Mouse (Mus musculus) forebrain, embryonic 14.5 days (tissue): Measurements from ENCODE around the gene Ap2b1. TPM values are rescaled to one million over a fixed set of nuclear protein-coding genes. Genes with fewer than 3 reads are reported as not detected.

Experiments used
- ATAC-seq: fragments of 200-750 bp; cut with Nextera tagmentation; 2 replicates; pipeline ENCODE4 v1.8.0; 2017; ENCODE audit warnings: mild to moderate bottlenecking, moderate library complexity
- DNase-seq: peaks from one replicate; pipeline ENCODE4 v3.0.0-alpha.2; 2015; ENCODE audit warnings: low spot score
- H3K27ac ChIP-seq: fragments of 300-500 bp; sonication (generic); 2 replicates; pipeline ENCODE4 v1.5.1; 2014; ENCODE audit warnings: low read depth, mild to moderate bottlenecking, control low read depth, low read length, moderate library complexity
- H3K27me3 ChIP-seq: fragments of 300-500 bp; sonication (generic); replicated peaks from 2 replicates; pipeline ENCODE4 v1.6.1; 2014; ENCODE audit warnings: low read length, control low read depth, mixed read lengths; ENCODE audit not compliant: control insufficient read depth, insufficient read depth
- H3K36me3 ChIP-seq: fragments of 300-500 bp; sonication (generic); 2 replicates; pipeline ENCODE4 v1.6.1; 2014; ENCODE audit warnings: low read length, control low read depth; ENCODE audit not compliant: control insufficient read depth, insufficient read depth
- H3K4me1 ChIP-seq: fragments of 300-500 bp; sonication (generic); 2 replicates; pipeline ENCODE4 v1.6.1; 2014; ENCODE audit warnings: antibody characterized with exemption, low read length, control low read depth; ENCODE audit not compliant: control insufficient read depth, insufficient read depth
- H3K4me2 ChIP-seq: fragments of 300-500 bp; sonication (generic); 2 replicates; pipeline ENCODE4 v1.6.1; 2014; ENCODE audit warnings: mild to moderate bottlenecking, control low read depth, low read length
- H3K4me3 ChIP-seq: fragments of 300-500 bp; sonication (generic); 2 replicates; pipeline ENCODE4 v1.5.1; 2014; ENCODE audit warnings: low read depth, low read length, control low read depth
- H3K9ac ChIP-seq: fragments of 300-500 bp; sonication (generic); 2 replicates; pipeline ENCODE4 v1.6.1; 2014; ENCODE audit warnings: mild to moderate bottlenecking, low read length, control low read depth, moderate library complexity
- H3K9me3 ChIP-seq: fragments of 300-500 bp; sonication (generic); replicated peaks from 2 replicates; pipeline ENCODE4 v1.6.1; 2016; ENCODE audit warnings: low read length, control low read depth, mixed read lengths; ENCODE audit not compliant: control insufficient read depth
- WGBS: fragments of 180-500 bp; shearing (Covaris S2); extraction: QIAGEN DNeasy Blood & Tissue Kit; methylation state at CpG from one replicate; pipeline ENCODE4 v1.1.7; 2014; 5-methylcytosine and 5-hydroxymethylcytosine counted together
- polyA plus RNA-seq: library from polyadenylated mRNA; unstranded; fragments of >200 nt; fragmentation: Nextera tagmentation; extraction: Ambion mirVana; gene quantifications from 2 replicates; pipeline ENCODE4 v1.2.1, GENCODE M21; 2014

Ap2b1 gene
- polyA plus RNA-seq, 1 experiment from 2014 or later, result 107 TPM

DNA sequence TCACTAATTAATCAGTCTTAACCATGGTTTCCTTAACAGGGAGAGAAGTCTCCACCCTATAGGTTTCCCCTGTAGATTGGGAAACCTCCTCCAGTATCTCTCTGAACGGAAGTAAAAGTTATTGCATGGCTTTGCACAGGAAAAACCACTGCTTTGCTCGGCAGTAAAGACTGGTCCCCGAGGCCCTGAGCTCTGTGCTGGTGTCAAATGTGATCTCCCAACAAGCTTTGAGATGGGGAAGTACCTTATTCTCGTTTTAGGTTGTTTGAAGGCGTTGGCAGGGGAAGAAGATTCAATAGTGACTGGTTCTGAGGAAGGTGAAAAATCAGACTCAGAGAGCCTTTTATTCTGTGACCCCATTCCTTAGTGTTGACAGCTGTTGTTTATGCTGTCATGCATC lies 99.9 kb downstream of the Ap2b1 start:
- Histone ChIP-seq H3K4me2 (no peak overlapping the region), H3K27ac (no peak overlapping the region), H3K36me3 (peaks cover 56% of the 10 kb centered on the region), H3K9ac (no peak overlapping the region), H3K4me1 (peaks cover 11% of the 10 kb centered on the region), H3K4me3 (no peak overlapping the region), H3K27me3 (no peaks in the 10 kb centered on the region), H3K9me3 (no peaks in the 10 kb centered on the region)
- 86% methylated on average over 5 of the region's 5 CpGs for WGBS
- DNase-seq (no peak), ATAC-seq (no peak)

GRCm38 (mm10) chr11:83403787-83404186 lies 105.0 kb downstream of the Ap2b1 start:
- Histone ChIP-seq H3K4me1 (no peaks in the 10 kb centered on the region), H3K4me2 (no peak overlapping the region), H3K27ac (no peak overlapping the region), H3K27me3 (no peaks in the 10 kb centered on the region), H3K4me3 (no peak overlapping the region), H3K9me3 (no peaks in the 10 kb centered on the region), H3K36me3 (peaks cover 38% of the 10 kb centered on the region), H3K9ac (no peak overlapping the region)
- ATAC-seq, result no peak
- WGBS, result 82% methylated on average over 7 of the region's 7 CpGs
- DNase-seq, result no peak

GRCm38 (mm10) chr11:83406391-83406790 lies 107.6 kb downstream of the Ap2b1 start:
- Histone ChIP-seq H3K4me2 (no peak overlapping the region), H3K36me3 (peaks cover 24% of the 10 kb centered on the region), H3K27ac (no peak overlapping the region), H3K4me3 (no peak overlapping the region), H3K4me1 (peaks cover 6% of the 10 kb centered on the region), H3K27me3 (no peaks in the 10 kb centered on the region), H3K9ac (no peak overlapping the region), H3K9me3 (no peaks in the 10 kb centered on the region)
- DNase-seq (no peak), ATAC-seq (no peak)
- 86% methylated on average over 3 of the region's 3 CpGs for WGBS

- ATAC-seq (no peak), DNase-seq (no peak)
- 0 out of 2 replicates have a peak, but pooled peaks cover 2% of the 10 kb centered on the region for H3K27me3 ChIP-seq
- H3K9ac ChIP-seq, result no peak overlapping the region
- H3K4me1 ChIP-seq, result peaks cover 6% of the 10 kb centered on the region
- H3K27ac ChIP-seq, result no peak overlapping the region
- H3K4me2 ChIP-seq, result no peak overlapping the region
- H3K36me3 ChIP-seq, result peaks cover 13% of the 10 kb centered on the region
- no peak overlapping the region for H3K4me3 ChIP-seq
- WGBS, result 48% methylated on average over 8 of the region's 8 CpGs
- no peaks in the 10 kb centered on the region for H3K9me3 ChIP-seq
Measured at GRCm38 (mm10) chr11:83408242-83408641, 109.4 kb downstream of the Ap2b1 start.

DNA sequence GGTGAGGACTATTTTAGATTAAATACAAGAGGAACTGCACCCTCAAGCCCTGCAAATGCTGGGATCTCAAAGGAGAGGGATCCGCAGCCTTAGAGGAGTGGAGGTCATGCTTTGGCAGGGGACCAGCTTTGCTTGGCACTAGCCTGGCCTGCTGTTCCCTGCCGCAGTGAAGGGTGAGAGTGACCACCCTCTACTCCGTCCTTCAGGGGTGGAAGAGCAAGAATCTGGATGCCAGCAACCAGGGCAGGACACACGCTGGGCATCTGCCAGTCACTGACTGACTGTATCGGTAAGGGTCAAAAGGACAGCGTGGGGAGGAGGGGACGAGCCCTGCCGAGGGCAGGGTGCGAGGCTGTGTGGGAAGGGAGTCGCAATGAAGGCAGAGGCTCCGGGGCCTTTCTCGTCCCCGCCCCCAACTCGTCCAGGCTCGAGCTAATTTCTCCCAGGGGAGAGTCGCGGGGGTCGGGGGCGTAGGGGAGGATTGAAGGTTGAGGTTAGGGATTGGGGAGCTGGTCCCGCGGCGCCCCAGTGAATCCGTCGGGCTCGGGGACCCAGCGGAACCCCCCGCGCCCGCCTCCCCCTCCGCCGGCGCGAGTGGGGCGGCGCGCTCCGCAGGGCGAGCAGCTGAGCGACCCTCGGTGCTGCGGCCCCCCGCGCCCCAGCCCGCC lies 110.4 kb downstream of the Ap2b1 start, which contains the start of gene Rasl10b:
Gene Rasl10b (plus strand): TSS at position 51 of the 668 bp plus-strand sequence.
- DNase-seq (peak; percentile 52), ATAC-seq (peak; percentile 88)
- Histone ChIP-seq H3K9me3 (no peaks in the 10 kb centered on the region), H3K36me3 (0 out of 2 replicates have a peak, but pooled peaks cover 4% of the 10 kb centered on the region), H3K27me3 (0 out of 2 replicates have a peak, but pooled peaks cover 2% of the 10 kb centered on the region), H3K27ac (0 out of 2 replicates have a peak within 1 kb of the TSS, but pooled peaks have one; percentile 39), H3K4me1 (peaks cover 6% of the 10 kb centered on the region), H3K9ac (peak within 1 kb of the TSS; percentile 89), H3K4me3 (peak within 1 kb of the TSS; percentile 87), H3K4me2 (peak within 1 kb of the TSS; percentile 59)
- 1% methylated on average over 23 of the region's 44 CpGs for WGBS

- peaks cover 6% of the 10 kb centered on the region for H3K4me1 ChIP-seq
- peak overlapping the region; percentile 87 for H3K4me3 ChIP-seq
- 0 out of 2 replicates have a peak, but pooled peaks cover 2% of the 10 kb centered on the region for H3K27me3 ChIP-seq
- H3K27ac ChIP-seq, result 0 out of 2 replicates have a peak overlapping the region, but pooled peaks have one; percentile 39
- ATAC-seq (peak; percentile 74), DNase-seq (peak; percentile 14)
- peak overlapping the region; percentile 59 for H3K4me2 ChIP-seq
- H3K9ac ChIP-seq, result peak overlapping the region; percentile 89
- H3K9me3 ChIP-seq, result no peaks in the 10 kb centered on the region
- 0% methylated on average over 22 of the region's 40 CpGs for WGBS
- no peaks in the 10 kb centered on the region for H3K36me3 ChIP-seq
Measured at GRCm38 (mm10) chr11:83409792-83410291, 111.0 kb downstream of the Ap2b1 start.

- Histone ChIP-seq H3K9ac (peak overlapping the region; percentile 89), H3K4me2 (peak overlapping the region; percentile 59), H3K27me3 (0 out of 2 replicates have a peak, but pooled peaks cover 2% of the 10 kb centered on the region), H3K36me3 (no peaks in the 10 kb centered on the region), H3K27ac (no peak overlapping the region), H3K4me3 (peak overlapping the region; percentile 87), H3K9me3 (no peaks in the 10 kb centered on the region), H3K4me1 (peaks cover 6% of the 10 kb centered on the region)
- 33% methylated on average over 6 of the region's 6 CpGs for WGBS
- DNase-seq (no peak), ATAC-seq (no peak)
Measured at GRCm38 (mm10) chr11:83410510-83410909, 111.7 kb downstream of the Ap2b1 start.

DNA sequence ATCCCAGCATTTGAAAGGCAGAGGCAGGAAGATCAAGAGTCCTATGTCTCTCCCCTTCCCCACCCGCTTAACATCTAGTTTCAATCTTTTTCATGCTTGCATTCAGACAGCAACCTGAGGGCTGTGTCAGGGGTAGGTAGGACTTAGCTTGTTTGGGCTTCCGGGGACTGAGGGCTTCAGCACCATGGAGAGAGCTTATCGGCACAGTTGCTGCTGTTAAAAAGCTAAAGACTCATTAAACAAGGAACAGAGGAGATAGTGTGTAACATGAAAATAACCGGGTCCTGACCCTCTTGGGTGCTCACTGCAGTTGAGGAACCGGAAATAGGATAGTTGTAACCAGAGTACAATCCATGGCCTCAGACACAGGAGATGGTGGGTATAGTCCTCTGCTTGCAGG lies 118.3 kb downstream of the Ap2b1 start:
- H3K9ac ChIP-seq, result no peak overlapping the region
- H3K27me3 ChIP-seq, result peaks cover 20% of the 10 kb centered on the region
- no peak for ATAC-seq
- no peaks in the 10 kb centered on the region for H3K9me3 ChIP-seq
- WGBS, result 9% methylated on average over 5 of the region's 5 CpGs
- DNase-seq, result peak; percentile 46
- H3K4me3 ChIP-seq, result no peak overlapping the region
- no peak overlapping the region for H3K4me2 ChIP-seq
- no peaks in the 10 kb centered on the region for H3K36me3 ChIP-seq
- no peak overlapping the region for H3K27ac ChIP-seq
- H3K4me1 ChIP-seq, result no peaks in the 10 kb centered on the region

DNA sequence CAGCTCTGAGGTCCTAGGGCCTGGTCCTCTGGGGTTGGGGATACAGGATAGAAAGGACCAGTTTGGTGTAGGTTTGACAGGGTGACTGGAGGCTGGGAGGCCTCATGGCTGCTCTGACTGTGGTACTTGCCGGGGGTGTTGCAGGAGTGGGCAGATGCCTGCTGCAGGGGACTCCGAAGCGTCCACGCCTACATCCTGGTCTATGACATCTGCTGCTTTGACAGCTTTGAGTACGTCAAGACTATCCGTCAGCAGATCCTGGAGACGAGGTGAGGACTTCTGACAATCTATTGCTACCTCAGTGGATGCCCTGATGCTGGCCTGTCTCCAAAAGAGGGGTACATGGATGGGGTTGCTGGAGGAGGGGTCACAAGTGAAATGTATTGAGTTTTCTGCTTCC lies 118.9 kb downstream of the Ap2b1 start:
- ATAC-seq (no peak), DNase-seq (no peak)
- WGBS, result 75% methylated on average over 7 of the region's 7 CpGs
- H3K4me3 ChIP-seq, result no peak overlapping the region
- no peaks in the 10 kb centered on the region for H3K4me1 ChIP-seq
- no peak overlapping the region for H3K27ac ChIP-seq
- no peaks in the 10 kb centered on the region for H3K9me3 ChIP-seq
- no peak overlapping the region for H3K4me2 ChIP-seq
- peaks cover 20% of the 10 kb centered on the region for H3K27me3 ChIP-seq
- H3K9ac ChIP-seq, result no peak overlapping the region
- H3K36me3 ChIP-seq, result no peaks in the 10 kb centered on the region
